Mouse (Mus musculus) stomach, embryonic 16.5 days (tissue): ENCODE data around the gene Adgra1. TPM values are rescaled to one million over a fixed set of nuclear protein-coding genes. Genes with fewer than 3 reads are reported as not detected.

ENCODE experiments used
- ATAC-seq: fragments of 200-750 bp; cut with Nextera tagmentation; 2 replicates; pipeline ENCODE4 v1.8.0; 2017; ENCODE audit warnings: moderate number of reproducible peaks, moderate TSS enrichment; ENCODE audit not compliant: insufficient read depth, low FRiP score
- H3K27ac ChIP-seq: fragments of 300-500 bp; sonication (generic); 2 replicates; pipeline ENCODE4 v1.5.1; 2014; ENCODE audit warnings: low read length
- H3K27me3 ChIP-seq: fragments of 300-500 bp; sonication (generic); 2 replicates; pipeline ENCODE4 v1.6.1; 2014; ENCODE audit warnings: low read length, control low read depth, mixed read lengths; ENCODE audit not compliant: control insufficient read depth, insufficient read depth
- H3K36me3 ChIP-seq: fragments of 300-500 bp; sonication (generic); 2 replicates; pipeline ENCODE4 v1.6.1; 2014; ENCODE audit warnings: low read length; ENCODE audit not compliant: control insufficient read depth, insufficient read depth
- H3K4me1 ChIP-seq: fragments of 300-500 bp; sonication (generic); 2 replicates; pipeline ENCODE4 v1.6.1; 2014; ENCODE audit warnings: low read length, control low read depth, mixed read lengths; ENCODE audit not compliant: control insufficient read depth, insufficient read depth
- H3K4me2 ChIP-seq: fragments of 300-500 bp; sonication (generic); 2 replicates; pipeline ENCODE4 v1.6.1; 2014; ENCODE audit warnings: low read depth, low read length, mixed read lengths
- H3K4me3 ChIP-seq: fragments of 300-500 bp; sonication (generic); replicated peaks from 2 replicates; pipeline ENCODE4 v1.5.1; 2014; ENCODE audit warnings: mild to moderate bottlenecking, low read length
- H3K9ac ChIP-seq: fragments of 300-500 bp; sonication (generic); 2 replicates; pipeline ENCODE4 v1.6.1; 2014; ENCODE audit warnings: low read length
- H3K9me3 ChIP-seq: fragments of 300-500 bp; sonication (generic); replicated peaks from 2 replicates; pipeline ENCODE4 v1.6.1; 2016; ENCODE audit warnings: low read length, control low read depth; ENCODE audit not compliant: control insufficient read depth
- WGBS: fragments of 180-500 bp; shearing (Covaris S2); extraction: QIAGEN DNeasy Blood & Tissue Kit; methylation state at CpG from one replicate; pipeline ENCODE4 v1.1.7; 2014; 5-methylcytosine and 5-hydroxymethylcytosine counted together
- polyA plus RNA-seq: library from polyadenylated mRNA; unstranded; fragments of >200 nt; fragmentation: Nextera tagmentation; extraction: Ambion mirVana; gene quantifications from 2 replicates; pipeline ENCODE4 v1.2.1, GENCODE M21; 2015

The Adgra1 gene
- polyA plus RNA-seq, 1 experiment from 2014 or later, result 0.53 TPM

- Histone ChIP-seq H3K27ac (no peak overlapping the region), H3K27me3 (peaks cover 4% of the 10 kb centered on the region; the same call in 1 of the 2 replicates), H3K4me1 (peaks cover 15% of the 10 kb centered on the region), H3K9me3 (no peaks in the 10 kb centered on the region), H3K4me3 (no peak overlapping the region), H3K4me2 (no peak overlapping the region), H3K36me3 (no peaks in the 10 kb centered on the region), H3K9ac (no peak overlapping the region)
- WGBS, result 51% methylated on average over 6 of the region's 6 CpGs
- ATAC-seq, result no peak
Observed at GRCm38 (mm10) chr7:139909469-139909868, 75.5 kb downstream of the Adgra1 start.

DNA sequence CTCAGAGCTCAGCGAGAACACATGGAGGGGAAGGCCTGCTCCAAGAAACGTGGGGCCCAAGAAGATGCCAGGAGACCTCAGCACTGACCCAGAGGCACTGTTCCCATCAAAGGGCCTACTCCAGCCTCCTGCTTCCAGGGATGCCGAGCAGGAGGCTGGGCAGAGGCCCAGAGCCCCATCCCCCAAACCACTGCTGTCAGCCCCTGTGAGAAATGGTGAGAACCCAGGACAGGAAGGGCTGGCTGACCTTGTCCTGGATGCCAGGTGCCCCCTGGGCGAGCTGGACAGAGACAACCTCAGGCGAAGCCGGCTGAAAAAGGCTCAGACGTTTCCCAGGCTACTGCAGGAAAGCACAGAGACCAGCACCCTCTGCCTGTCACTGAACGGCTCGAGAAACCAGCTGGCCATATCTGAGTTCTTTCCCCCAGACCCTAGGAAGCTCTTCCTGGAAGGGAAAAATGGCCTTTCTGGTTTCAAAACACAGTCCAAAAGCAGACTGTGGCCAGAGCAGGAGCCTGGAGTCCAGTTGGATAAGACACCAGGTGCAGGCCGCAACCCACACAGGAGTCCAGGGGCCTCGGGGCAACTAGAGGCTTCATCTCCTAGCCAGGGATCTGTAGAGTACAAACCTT is 76.3 kb downstream of the Adgra1 start:
- Histone ChIP-seq H3K9ac (no peak overlapping the region; the same call in 1 of the 2 replicates), H3K27ac (no peak overlapping the region), H3K4me3 (no peak overlapping the region), H3K36me3 (no peaks in the 10 kb centered on the region), H3K27me3 (peaks cover 3% of the 10 kb centered on the region), H3K9me3 (no peaks in the 10 kb centered on the region), H3K4me1 (peaks cover 15% of the 10 kb centered on the region), H3K4me2 (no peak overlapping the region)
- no peak for ATAC-seq
- 54% methylated on average over 11 of the region's 11 CpGs for WGBS

DNA sequence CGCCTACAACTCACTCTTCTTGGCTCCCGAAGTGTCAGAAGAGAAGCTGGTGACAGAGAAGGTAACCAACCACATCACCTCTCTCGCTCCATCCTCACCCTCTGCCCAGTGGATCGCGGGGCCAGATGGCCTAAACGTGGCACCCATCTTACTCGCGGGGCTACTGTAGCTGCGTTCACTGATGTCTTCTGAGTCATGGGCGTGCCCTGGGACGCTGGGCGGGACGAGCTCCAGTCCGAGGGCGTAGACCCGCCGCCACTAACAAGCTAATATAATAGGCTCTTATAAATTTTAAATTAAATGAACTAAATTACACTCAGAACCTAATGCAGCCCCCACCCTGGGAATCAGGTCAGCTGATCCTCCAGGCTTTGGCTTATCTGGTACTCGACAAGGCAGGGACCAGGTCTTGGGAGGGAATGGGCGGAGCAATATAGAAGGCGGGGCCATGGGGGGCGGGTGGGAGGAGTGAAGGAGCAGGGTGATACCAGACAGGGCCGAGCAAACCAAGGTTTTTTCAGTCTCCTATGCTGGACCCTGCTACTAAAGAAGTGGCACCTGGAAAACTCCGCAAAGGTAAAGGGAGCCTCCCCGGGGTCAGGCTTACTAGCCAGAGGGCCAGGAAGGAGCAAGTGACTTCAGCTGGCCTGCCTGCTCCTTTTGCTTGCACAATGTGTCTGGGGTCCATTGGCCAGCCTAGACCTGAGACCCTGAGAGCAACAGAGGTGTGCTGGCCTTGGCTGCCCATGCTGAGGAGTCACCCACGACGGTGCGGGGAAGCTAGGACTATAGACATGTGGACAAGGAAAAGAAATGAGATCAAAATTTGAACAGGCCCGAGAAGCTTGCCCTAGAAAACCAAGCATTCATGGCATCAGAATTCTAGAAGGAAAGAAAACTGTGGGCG is 80.4 kb downstream of the Adgra1 start:
- Histone ChIP-seq H3K4me3 (peak overlapping the region; percentile 46), H3K27ac (no peak overlapping the region), H3K4me2 (peak overlapping the region; percentile 63), H3K9me3 (no peaks in the 10 kb centered on the region), H3K27me3 (peaks cover 3% of the 10 kb centered on the region), H3K9ac (no peak overlapping the region; the same call in 1 of the 2 replicates), H3K36me3 (no peaks in the 10 kb centered on the region), H3K4me1 (peaks cover 8% of the 10 kb centered on the region; the same call in 1 of the 2 replicates)
- peak; percentile 70 for ATAC-seq
- 13% methylated on average over 29 of the region's 29 CpGs for WGBS

DNA sequence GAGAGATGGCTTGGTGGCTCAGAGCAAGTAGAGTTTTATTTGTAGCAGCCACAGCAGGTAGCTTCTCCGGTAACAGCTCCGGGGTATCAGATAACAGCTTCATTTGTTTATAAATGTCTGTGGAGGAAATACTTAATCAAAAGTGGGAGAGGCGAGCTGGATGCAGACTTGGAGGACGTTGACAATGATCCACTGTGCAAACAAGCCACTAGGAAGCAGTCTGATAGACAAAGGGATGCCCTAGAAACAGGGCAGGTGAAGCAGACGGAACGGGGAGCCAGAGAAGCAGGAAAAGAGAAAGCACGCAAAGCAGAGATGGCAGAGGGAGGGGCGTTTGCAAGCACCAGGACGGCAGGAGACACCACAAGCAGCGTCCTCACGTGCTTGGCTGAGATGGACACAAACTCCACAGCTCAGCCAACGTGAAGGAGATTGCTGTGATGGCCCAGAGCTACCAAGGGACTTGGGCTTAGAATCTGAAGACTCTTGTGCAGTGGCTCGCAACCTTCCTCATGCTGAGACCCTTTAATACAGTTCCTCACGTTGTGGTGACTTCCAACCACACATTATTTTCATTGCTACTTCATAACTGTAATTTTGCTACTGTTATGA is 81.8 kb downstream of the Adgra1 start:
- Histone ChIP-seq H3K9ac (no peak overlapping the region), H3K4me1 (peaks cover 5% of the 10 kb centered on the region; the same call in 1 of the 2 replicates), H3K9me3 (no peaks in the 10 kb centered on the region), H3K4me3 (no peak overlapping the region), H3K36me3 (no peaks in the 10 kb centered on the region), H3K27me3 (peaks cover 3% of the 10 kb centered on the region), H3K27ac (no peak overlapping the region), H3K4me2 (peak overlapping the region; percentile 16; the same call in 1 of the 2 replicates)
- ATAC-seq, result no peak
- WGBS, result 5% methylated on average over 14 of the region's 14 CpGs

DNA sequence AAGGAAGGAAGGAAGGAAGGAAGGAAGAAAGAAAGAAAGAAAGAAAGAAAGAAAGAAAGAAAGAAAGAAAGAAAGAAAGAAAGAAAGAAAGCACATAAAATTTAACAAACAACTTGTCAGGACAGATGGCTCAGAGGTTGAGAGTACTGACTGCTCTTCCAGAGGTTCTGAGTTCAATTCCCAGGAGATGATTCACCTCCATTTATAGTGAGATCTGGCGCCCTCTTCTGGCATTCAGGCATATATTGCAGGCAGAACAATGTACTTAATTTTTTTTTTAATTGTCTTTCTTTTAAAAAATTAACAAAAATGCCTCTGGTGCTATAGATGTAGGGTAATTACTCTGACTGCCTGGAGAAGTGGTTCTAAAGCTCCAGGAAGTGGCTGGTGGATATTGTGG is 82.4 kb downstream of the Adgra1 start:
- ATAC-seq, result no peak
- 0% methylated on average over 1 of the region's 1 CpGs for WGBS
- peaks cover 3% of the 10 kb centered on the region for H3K27me3 ChIP-seq

GRCm38 (mm10) chr7:139918262-139918661 is 84.3 kb downstream of the Adgra1 start:
- no peak overlapping the region for H3K4me2 ChIP-seq
- H3K9ac ChIP-seq, result no peak overlapping the region
- no peak overlapping the region for H3K27ac ChIP-seq
- peaks cover 5% of the 10 kb centered on the region; the same call in 1 of the 2 replicates for H3K4me1 ChIP-seq
- no peaks in the 10 kb centered on the region for H3K36me3 ChIP-seq
- H3K27me3 ChIP-seq, result no peaks in the 10 kb centered on the region; the same call in none of the 2 replicates
- H3K4me3 ChIP-seq, result no peak overlapping the region
- WGBS, result 71% methylated on average over 4 of the region's 4 CpGs
- no peaks in the 10 kb centered on the region for H3K9me3 ChIP-seq
- ATAC-seq, result no peak

More for the DNA sequence above, 82.4 kb downstream of the Adgra1 start:
- Histone ChIP-seq H3K9ac (no peak overlapping the region), H3K4me1 (peaks cover 5% of the 10 kb centered on the region; the same call in 1 of the 2 replicates), H3K4me3 (no peak overlapping the region), H3K36me3 (no peaks in the 10 kb centered on the region), H3K27ac (no peak overlapping the region), H3K9me3 (no peaks in the 10 kb centered on the region), H3K4me2 (no peak overlapping the region)

Other genes starting within 250 kb of the Adgra1 start
- gene Cfap46, start 150.4 kb upstream of the Adgra1 start, polyA plus RNA-seq, result 0.14 TPM in 1 of 2 replicates, not detected in the other
- gene Kndc1, start 60.5 kb downstream of the Adgra1 start, polyA plus RNA-seq, result 0.19 and 0.22 TPM in 2 replicates
- not detected in 2 replicates for gene Utf1, start 109.6 kb downstream of the Adgra1 start, polyA plus RNA-seq
- 0.24 and 0.34 TPM in 2 replicates for gene 6430531B16Rik, start 144.6 kb downstream of the Adgra1 start, polyA plus RNA-seq
- 3.0 and 4.1 TPM in 2 replicates for gene Adam8, start 158.4 kb downstream of the Adgra1 start, polyA plus RNA-seq
- 34.1 and 35.0 TPM in 2 replicates for gene Zfp511, start 202.2 kb downstream of the Adgra1 start, polyA plus RNA-seq
- gene Tubgcp2, start 202.5 kb downstream of the Adgra1 start, polyA plus RNA-seq, result 40.5 and 42.3 TPM in 2 replicates
- 0.05 TPM in 1 of 2 replicates, not detected in the other for gene Msx3, start 214.9 kb downstream of the Adgra1 start, polyA plus RNA-seq
- 3.7 and 5.6 TPM in 2 replicates for gene Caly, start 248.4 kb downstream of the Adgra1 start, polyA plus RNA-seq